Mouse (Mus musculus): ENCODE measurements around the gene Hmgb1.

GRCm38 (mm10) chr5:149219493-149219892, 35.2 kb upstream of the Hmgb1 start:
- TF ChIP-seq CTCF (conservative IDR thresholded peaks at IDR 0.05; ENCODE audit: insufficient read depth, insufficient read length, low read depth, low read length) (no peak), POLR2A (IDR thresholded peaks at IDR 0.05; ENCODE audit: low read depth, low read length) (no peak)

All from kidney, adult 2 months (tissue).